14 mouse cellular contexts compared by ENCODE assay signal in genomic region chr14:21086106-21086505, GRCm38 (mm10). TPM values are rescaled to one million over a fixed set of nuclear protein-coding genes. Genes with fewer than 3 reads are reported as not detected.
A peak's percentile ranks its signal among the peaks of the same experiment; 100 is the strongest.
DNase-seq lines count a peak whose midpoint lies in the region; ATAC-seq and TF ChIP-seq lines count a peak whose summit lies in the region.
"Had no signal": no experiment of that assay in that cellular context is flagged by ENCODE, and none has a peak within 500 bp of the region (broad histone marks: within the 10 kb centered on the region; RNA-seq: fewer than 3 reads in every experiment).

No protein-coding gene starts in this region.

- WGBS in heart, embryonic 14.5 days: 10% methylated on average over 2 of the region's 2 CpGs
- 35% methylated on average over 2 of the region's 2 CpGs for WGBS in stomach, embryonic 14.5 days
- WGBS in stomach, postnatal 0 days: 43% methylated on average over 2 of the region's 2 CpGs
- 71% methylated on average over 2 of the region's 2 CpGs for WGBS in hindbrain, embryonic 10.5 days

- peak overlapping the region; percentile 18; the same call in 1 of the 2 replicates for H3K9ac ChIP-seq in heart, embryonic 14.5 days (ENCODE audit: low read length)
- H3K9ac ChIP-seq in stomach, embryonic 14.5 days (replicated peaks; ENCODE audit: low read depth, low read length): no peak overlapping the region
- H3K9ac ChIP-seq in stomach, postnatal 0 days (ENCODE audit: low read length): no peak overlapping the region
- H3K9ac ChIP-seq: liver, embryonic 15.5 days had no signal

- peak overlapping the region; percentile 42; the same call in 1 of the 2 replicates for H3K4me2 ChIP-seq in heart, embryonic 14.5 days (ENCODE audit: low read length)
- no peak overlapping the region for H3K4me2 ChIP-seq in stomach, embryonic 14.5 days (replicated peaks; ENCODE audit: low read depth, low read length)
- no peak overlapping the region for H3K4me2 ChIP-seq in stomach, postnatal 0 days (replicated peaks; ENCODE audit: low read depth)
- H3K4me2 ChIP-seq: liver, embryonic 15.5 days had no signal

- H3K9me3 ChIP-seq in heart, embryonic 14.5 days (ENCODE audit: control insufficient read depth, low read length): no peaks in the 10 kb centered on the region
- no peaks in the 10 kb centered on the region for H3K9me3 ChIP-seq in stomach, embryonic 14.5 days (ENCODE audit: control insufficient read depth, low read depth, low read length)
- H3K9me3 ChIP-seq in stomach, postnatal 0 days (ENCODE audit: control insufficient read depth, low read length): no peaks in the 10 kb centered on the region
- H3K9me3 ChIP-seq in hindbrain, embryonic 10.5 days: no peaks in the 10 kb centered on the region
- H3K9me3 ChIP-seq: liver, embryonic 15.5 days; midbrain, embryonic 10.5 days had no signal

- no peak for TF ChIP-seq CTCF in stomach, postnatal 0 days (IDR thresholded peaks at IDR 0.05; ENCODE audit: low read depth)
- no peak for TF ChIP-seq CTCF in embryonic fibroblast, embryonic 13.5 days (IDR thresholded peaks at IDR 0.05; ENCODE audit: borderline replicate concordance, insufficient read depth, low read length)

- H3K27ac ChIP-seq in heart, embryonic 14.5 days (replicated peaks in 1 of 2; ENCODE audit: control insufficient read depth in 1 of 2, insufficient read depth in 1 of 2, low read depth in 2 of 2, low read length in 2 of 2): peak overlapping the region in 1 of 2 experiments; percentile 89; a peak in 2 of 4 replicates
- H3K27ac ChIP-seq in stomach, embryonic 14.5 days (ENCODE audit: low read length): 0 out of 2 replicates have a peak overlapping the region, but pooled peaks have one; percentile 67
- H3K27ac ChIP-seq in stomach, postnatal 0 days (replicated peaks): no peak overlapping the region; the same call in 1 of the 2 replicates
- peak overlapping the region; percentile 95 for H3K27ac ChIP-seq in embryonic fibroblast, embryonic 13.5 days (ENCODE audit: insufficient read depth, low read length)
- no peak overlapping the region for H3K27ac ChIP-seq in hindbrain, embryonic 10.5 days
- H3K27ac ChIP-seq: hindbrain, postnatal 0 days; midbrain, embryonic 10.5 days had no signal

- H3K36me3 ChIP-seq in heart, embryonic 14.5 days (ENCODE audit: control insufficient read depth, insufficient read depth, low read length): no peaks in the 10 kb centered on the region
- no peaks in the 10 kb centered on the region for H3K36me3 ChIP-seq in stomach, embryonic 14.5 days (ENCODE audit: control insufficient read depth, insufficient read depth, low read length)
- no peaks in the 10 kb centered on the region for H3K36me3 ChIP-seq in stomach, postnatal 0 days (ENCODE audit: control insufficient read depth, insufficient read depth, low read length)
- no peaks in the 10 kb centered on the region for H3K36me3 ChIP-seq in hindbrain, embryonic 10.5 days
- H3K36me3 ChIP-seq: midbrain, embryonic 10.5 days had no signal

- no peaks in the 10 kb centered on the region for H3K27me3 ChIP-seq in heart, embryonic 14.5 days (ENCODE audit: control insufficient read depth, insufficient read depth, low read length)
- H3K27me3 ChIP-seq in stomach, embryonic 14.5 days (ENCODE audit: control insufficient read depth, insufficient read depth, low read length): no peaks in the 10 kb centered on the region
- no peaks in the 10 kb centered on the region for H3K27me3 ChIP-seq in stomach, postnatal 0 days (ENCODE audit: control insufficient read depth, insufficient read depth, low read length)
- no peaks in the 10 kb centered on the region for H3K27me3 ChIP-seq in hindbrain, embryonic 10.5 days (ENCODE audit: insufficient read depth, poor library complexity, severe bottlenecking)
- H3K27me3 ChIP-seq: liver, embryonic 15.5 days had no signal

- TF ChIP-seq POLR2A in embryonic fibroblast, embryonic 13.5 days (IDR thresholded peaks at IDR 0.05; ENCODE audit: low read depth, low read length): no peak

- peaks cover 26 to 73% of the 10 kb centered on the region in 2 experiments for H3K4me1 ChIP-seq in heart, embryonic 14.5 days (ENCODE audit: control insufficient read depth in 2 of 2, insufficient read depth in 2 of 2, low read length in 2 of 2)
- H3K4me1 ChIP-seq in stomach, embryonic 14.5 days (ENCODE audit: control insufficient read depth, insufficient read depth, low read length): peaks cover 20% of the 10 kb centered on the region
- 0 out of 2 replicates have a peak, but pooled peaks cover 2% of the 10 kb centered on the region for H3K4me1 ChIP-seq in stomach, postnatal 0 days (replicated peaks; ENCODE audit: control insufficient read depth, insufficient read depth)
- H3K4me1 ChIP-seq in embryonic fibroblast, embryonic 13.5 days (ENCODE audit: control insufficient read depth, insufficient read depth, low read length): peaks cover 30% of the 10 kb centered on the region
- 0 out of 2 replicates have a peak, but pooled peaks cover 11% of the 10 kb centered on the region for H3K4me1 ChIP-seq in hindbrain, embryonic 10.5 days (replicated peaks)

- no peak overlapping the region for H3K4me3 ChIP-seq in heart, embryonic 14.5 days (ENCODE audit: control insufficient read depth in 1 of 2, insufficient read depth in 1 of 2, low read depth in 1 of 2, low read length in 2 of 2)
- H3K4me3 ChIP-seq in stomach, embryonic 14.5 days (ENCODE audit: low read depth, low read length): no peak overlapping the region
- no peak overlapping the region for H3K4me3 ChIP-seq in stomach, postnatal 0 days (ENCODE audit: low read depth, low read length)
- H3K4me3 ChIP-seq in embryonic fibroblast, embryonic 13.5 days (ENCODE audit: insufficient read depth, low read length): no peak overlapping the region
- H3K4me3 ChIP-seq in hindbrain, embryonic 10.5 days: no peak overlapping the region
- H3K4me3 ChIP-seq: liver, embryonic 15.5 days; midbrain, embryonic 10.5 days had no signal

- no peak for ATAC-seq in heart, embryonic 14.5 days (ENCODE audit: insufficient number of reproducible peaks, insufficient read depth, low FRiP score, low read depth)
- no peak for ATAC-seq in stomach, embryonic 14.5 days (ENCODE audit: insufficient number of reproducible peaks, insufficient read depth, low FRiP score, low read depth)
- ATAC-seq in stomach, postnatal 0 days (ENCODE audit: low FRiP score, low TSS enrichment): no peak
- ATAC-seq in megakaryocyte, adult 5-6 weeks (ENCODE audit: poor library complexity, severe bottlenecking): no peak
- ATAC-seq: forebrain, embryonic 16.5 days; hindbrain, postnatal 0 days had no signal

- TF ChIP-seq EP300 in stomach, postnatal 0 days (optimal IDR thresholded peaks at IDR 0.05): no peak

- no peak for DNase-seq in heart, adult 9 months (ENCODE audit: low spot score in 2 of 2)
- DNase-seq in stomach, postnatal 0 days (ENCODE audit: low spot score): no peak
- no peak for DNase-seq in hindbrain, embryonic 10.5 days (ENCODE audit: low spot score)
- DNase-seq: kidney, adult 2 months; left cerebral cortex, postnatal 4 days; thymus, postnatal 25 days had no signal

RNA-seq across cellular contexts. Expression of gene Adk, which starts 33.7 kb away (rescaled TPM):
- polyA plus RNA-seq in heart, embryonic 14.5 days (2014; fragmentation: Nextera tagmentation; extraction: Ambion mirVana): 250 and 263 TPM in 2 replicates
- 139 and 145 TPM in 2 replicates for polyA plus RNA-seq in stomach, embryonic 14.5 days (2014; fragmentation: Nextera tagmentation; extraction: Ambion mirVana)
- 106 and 110 TPM in 2 replicates for polyA plus RNA-seq in stomach, postnatal 0 days (2015; fragmentation: Nextera tagmentation; extraction: Ambion mirVana)
- 114 and 117 TPM in 2 replicates for polyA plus RNA-seq in embryonic fibroblast, embryonic 13.5 days (2011; ENCODE audit: insufficient read length, low read depth, missing spikeins)
- 115 and 146 TPM in 2 replicates for polyA plus RNA-seq in hindbrain, embryonic 10.5 days (2016; fragmentation: Nextera tagmentation; extraction: Ambion mirVana)
- total RNA-seq in megakaryocyte, adult 5-6 weeks (2015): 41.2 and 47.1 TPM in 2 replicates
- 28.6 and 54.7 TPM in 2 replicates for total RNA-seq in megakaryocyte, adult 5-6 weeks (2017)

RNA-seq across cellular contexts. Expression of gene Ap3m1, which starts 33.8 kb away (rescaled TPM):
- 63.2 and 72.3 TPM in 2 replicates for polyA plus RNA-seq in heart, embryonic 14.5 days (2014; fragmentation: Nextera tagmentation; extraction: Ambion mirVana)
- polyA plus RNA-seq in stomach, embryonic 14.5 days (2014; fragmentation: Nextera tagmentation; extraction: Ambion mirVana): 78.1 and 85.3 TPM in 2 replicates
- polyA plus RNA-seq in stomach, postnatal 0 days (2015; fragmentation: Nextera tagmentation; extraction: Ambion mirVana): 42.7 and 46.8 TPM in 2 replicates
- 99.0 and 102 TPM in 2 replicates for polyA plus RNA-seq in embryonic fibroblast, embryonic 13.5 days (2011; ENCODE audit: insufficient read length, low read depth, missing spikeins)
- 99.0 and 110 TPM in 2 replicates for polyA plus RNA-seq in hindbrain, embryonic 10.5 days (2016; fragmentation: Nextera tagmentation; extraction: Ambion mirVana)
- total RNA-seq in megakaryocyte, adult 5-6 weeks (2015): 66.8 and 78.9 TPM in 2 replicates
- total RNA-seq in megakaryocyte, adult 5-6 weeks (2017): 79.7 and 96.9 TPM in 2 replicates

Comparison
In these comparisons a context has a peak if more than half of its experiments do, and no peak if none do; other contexts are left out.
1. H3K27ac ChIP-seq: peak in stomach, embryonic 14.5 days (single experiment) and embryonic fibroblast, embryonic 13.5 days (single experiment); none in stomach, postnatal 0 days (single experiment) and hindbrain, embryonic 10.5 days (single experiment).